Mouse (Mus musculus): Measurements from ENCODE around the gene Tpst1.
"Not testable (repeated sequence)": the region's sequence is repeated elsewhere in the genome, so short reads cannot be mapped to it uniquely, and the experiment has no call there.

The Tpst1 gene

DNA sequence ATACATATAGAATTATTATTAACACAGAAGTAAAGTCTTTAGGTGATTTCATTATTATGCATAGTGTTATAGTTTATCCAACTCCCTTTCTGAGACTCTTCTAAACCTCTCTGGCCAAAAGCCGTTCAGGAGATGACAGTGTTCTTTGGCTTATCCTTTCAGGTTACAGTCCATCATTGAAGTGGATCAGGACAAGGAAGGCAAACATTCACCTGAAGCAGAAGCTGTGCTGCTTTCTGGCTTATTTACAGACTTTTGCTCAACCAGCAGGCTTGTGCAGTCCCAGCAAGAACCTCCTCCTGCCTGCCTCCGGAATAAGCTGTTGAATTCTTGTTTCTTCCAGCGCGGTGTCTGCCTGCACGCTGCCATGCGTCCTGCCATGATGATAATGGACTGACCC, at the start of gene Tpst1:
TSS of gene Tpst1 (plus strand) at position 301 of the 400 bp plus-strand sequence.
- no peak for DNase-seq (ENCODE audit: low spot score in 2 of 2)

DNA sequence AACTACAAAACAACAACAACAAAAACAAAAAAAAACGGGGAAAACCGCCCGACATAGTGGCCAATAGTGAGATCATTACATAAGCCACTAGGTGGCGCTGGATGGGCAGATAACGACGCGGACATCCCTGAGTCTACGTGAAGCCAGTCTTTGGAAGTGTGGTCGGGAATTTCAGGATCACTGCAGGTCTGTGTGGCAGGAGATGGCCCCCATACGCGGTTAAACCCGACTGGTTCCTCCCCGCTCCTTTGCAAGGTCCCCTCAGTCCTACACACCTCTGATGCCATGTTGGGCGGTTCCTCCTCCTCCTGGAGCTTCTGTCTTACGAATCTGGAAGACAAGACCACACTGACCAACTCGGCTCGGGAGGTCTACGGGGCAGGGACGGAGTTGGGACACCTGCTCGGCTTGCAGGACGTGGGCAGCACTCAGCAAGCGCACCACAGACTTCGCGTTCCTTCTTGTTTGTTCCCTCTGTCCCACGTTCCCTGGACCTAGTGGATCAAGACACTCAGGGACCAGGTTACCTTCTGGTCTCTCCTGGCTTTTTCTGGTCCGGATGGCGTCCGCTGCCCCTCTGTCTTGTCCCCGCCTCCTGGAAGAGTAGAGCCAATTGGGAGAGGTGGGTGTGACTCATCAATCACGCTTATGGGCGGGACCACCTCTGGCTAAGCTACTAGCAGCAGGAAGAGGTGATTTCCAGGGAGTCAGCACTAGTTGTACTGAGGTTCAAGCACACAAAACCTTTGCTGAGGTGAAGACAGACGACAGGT, 49.2 kb upstream of the Tpst1 start:
- DNase-seq (ENCODE audit: low spot score in 2 of 2), result peak; percentile 79 to 84

DNA sequence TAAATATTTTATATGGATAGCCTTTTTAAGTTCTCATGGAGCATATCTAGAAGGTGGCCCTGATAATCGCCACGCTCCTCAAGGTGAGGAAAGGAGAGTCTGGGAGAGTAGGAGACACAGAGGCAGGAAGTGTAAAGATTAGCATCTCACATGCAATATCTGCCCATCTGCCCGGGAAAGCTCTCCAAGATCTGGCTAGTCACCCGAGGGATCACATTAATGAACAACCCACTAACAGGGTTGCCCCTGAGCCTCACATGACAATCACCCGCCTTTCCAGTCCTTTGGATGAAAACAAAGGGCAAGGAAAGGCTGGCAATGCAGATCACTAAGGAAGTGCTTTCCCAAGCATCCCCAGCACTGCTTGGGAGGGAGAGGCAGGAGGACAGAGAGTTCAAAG, 46.0 kb upstream of the Tpst1 start:
- DNase-seq (ENCODE audit: low spot score in 2 of 2), result no peak

DNA sequence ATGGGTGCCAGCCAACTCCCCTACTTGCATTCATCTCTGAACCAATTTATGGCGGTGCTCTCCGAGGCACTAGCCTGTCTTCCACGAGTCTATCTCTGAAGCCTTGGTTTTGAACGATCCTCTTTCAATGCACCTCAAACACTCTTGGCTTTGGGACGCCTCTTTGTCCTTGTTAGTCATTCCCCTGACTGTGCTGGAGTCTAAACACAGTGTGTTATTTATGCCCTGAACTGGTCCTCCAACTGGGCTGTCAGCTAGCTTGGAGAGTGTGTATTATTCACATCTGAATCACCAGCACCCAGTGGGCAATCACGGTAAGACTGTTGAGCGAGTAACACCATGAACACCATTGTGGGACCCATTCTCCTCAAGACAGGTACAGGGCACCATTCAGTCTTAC, 45.4 kb upstream of the Tpst1 start:
- DNase-seq (ENCODE audit: low spot score in 2 of 2), result no peak

DNA sequence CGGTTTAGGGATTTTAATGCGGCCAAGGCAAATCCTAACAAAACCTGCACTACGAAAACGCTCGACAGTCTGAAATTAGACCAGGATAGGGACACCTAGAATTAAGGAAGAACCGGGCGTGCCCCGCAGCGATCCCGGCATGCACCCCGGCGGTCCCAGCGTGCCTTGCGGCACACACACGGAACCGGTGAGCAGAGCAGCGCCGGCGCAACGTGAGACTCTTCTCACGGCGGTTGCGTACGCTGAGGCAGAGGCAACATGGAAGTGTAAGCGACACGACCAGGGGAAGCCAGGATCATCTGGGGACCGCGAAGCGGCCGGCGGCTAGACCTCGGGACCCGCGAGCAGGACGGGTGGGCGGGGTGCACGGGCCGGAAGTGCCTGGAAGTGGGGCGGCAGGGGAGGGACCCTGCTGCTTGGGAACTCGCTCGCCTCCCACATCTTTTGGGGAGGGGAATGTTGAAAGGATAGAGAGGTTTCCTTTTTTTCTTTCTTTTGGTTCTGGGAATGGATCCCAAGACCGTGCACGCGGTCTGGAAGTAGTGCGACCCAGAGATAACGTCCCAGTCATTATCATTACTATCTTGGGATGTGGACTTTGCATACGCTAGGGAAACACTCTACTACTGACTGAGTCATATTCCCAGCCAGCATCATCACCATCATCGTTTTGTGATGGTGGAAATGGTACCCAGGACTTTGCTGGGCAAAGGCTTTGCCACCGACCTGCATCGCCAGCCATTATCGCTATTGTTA, 43.8 kb upstream of the Tpst1 start, which contains the start of the genes Asl and Crcp:
TSS of gene Asl (minus strand) at position 106 of the 756 bp plus-strand sequence.
TSS of gene Crcp (plus strand) at position 149 of the 756 bp plus-strand sequence.
- peak; percentile 87 to 93 for DNase-seq (ENCODE audit: low spot score in 2 of 2)

DNA sequence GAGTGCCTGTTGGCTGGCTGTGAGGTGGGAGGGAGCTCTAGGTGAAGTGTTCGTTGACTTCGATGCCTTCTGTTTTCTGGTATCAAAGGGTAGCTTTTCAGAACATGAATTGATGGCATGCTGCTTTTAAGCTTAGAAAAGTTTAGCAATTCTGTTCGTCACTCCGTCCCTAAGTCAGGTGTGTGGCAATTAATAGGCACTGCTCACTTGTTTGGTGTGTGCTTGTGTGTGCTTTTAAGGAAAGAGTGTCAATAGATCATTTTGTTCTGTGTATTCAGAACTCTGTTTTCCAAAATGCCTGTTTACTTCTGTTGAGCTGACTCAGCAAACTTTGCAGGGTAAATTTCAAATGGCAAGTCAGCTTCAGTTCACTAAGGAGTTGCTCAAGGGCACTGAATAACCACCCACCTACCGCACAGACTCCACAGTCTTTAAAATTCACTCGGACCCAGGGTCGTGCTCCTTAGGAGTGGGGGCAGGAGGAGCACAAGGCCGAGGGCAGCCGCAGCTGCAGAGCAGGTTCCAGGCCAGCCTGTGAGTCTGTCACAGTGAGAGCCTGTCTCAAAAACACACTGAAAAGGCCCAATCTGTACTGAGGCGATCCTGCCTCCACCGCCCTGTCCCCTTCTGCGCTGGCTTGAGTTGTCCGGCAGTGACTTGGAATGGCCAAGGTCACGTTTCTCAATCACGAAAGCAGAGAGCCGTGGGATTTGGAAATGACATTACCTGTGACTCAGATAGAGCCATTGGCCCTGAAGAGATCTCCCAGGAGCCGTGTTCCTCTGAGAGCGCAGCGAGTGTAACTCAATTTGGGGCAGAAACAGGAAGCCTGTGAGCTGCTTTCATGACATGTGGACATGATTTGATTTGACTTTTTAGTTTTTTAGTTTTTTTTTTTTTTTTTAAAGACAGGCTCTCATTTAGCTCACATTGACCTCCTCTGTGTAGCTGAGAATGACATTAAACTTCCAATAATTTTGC, 41.4 kb upstream of the Tpst1 start:
- no peak for DNase-seq (ENCODE audit: low spot score in 2 of 2)

DNA sequence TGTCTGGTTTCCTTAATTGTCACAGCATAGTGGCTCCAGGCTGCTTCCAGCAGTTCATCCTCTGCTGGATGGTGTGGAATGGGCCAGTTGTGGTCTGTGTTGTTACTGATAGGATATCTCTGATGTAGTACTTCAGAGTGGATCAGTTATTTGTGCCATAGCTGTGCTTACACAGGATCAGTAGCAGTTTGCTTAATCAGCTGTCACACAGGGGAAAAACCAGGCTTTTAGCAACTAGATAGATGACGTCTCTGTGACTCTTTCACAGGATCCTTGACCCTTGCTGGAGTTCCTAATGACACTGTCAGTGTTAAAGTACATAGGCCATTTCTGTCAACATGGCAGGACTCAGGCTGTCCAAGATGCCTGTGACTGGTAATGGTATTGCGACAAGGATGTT, 39.3 kb upstream of the Tpst1 start:
- DNase-seq (ENCODE audit: low spot score in 2 of 2), result no peak

DNA sequence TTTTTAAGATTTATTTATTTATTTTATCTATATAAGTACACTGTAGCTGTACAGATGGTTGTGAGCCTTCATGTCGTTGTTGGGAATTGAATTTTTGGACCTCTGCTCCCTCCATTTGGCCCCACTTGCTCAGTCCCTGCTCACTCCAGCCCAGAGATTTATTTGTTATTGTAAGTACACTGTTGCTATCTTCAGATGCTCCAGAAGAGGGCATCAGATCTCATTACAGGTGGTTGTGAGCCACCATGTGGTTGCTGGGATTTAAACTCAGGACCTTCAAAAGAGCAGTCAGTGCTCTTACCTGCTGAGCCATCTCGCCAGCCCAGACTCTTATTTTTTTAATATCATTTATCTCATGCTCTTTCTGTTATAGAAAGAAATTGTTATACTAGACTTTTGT, 36.8 kb upstream of the Tpst1 start:
- not testable (repeated sequence) for DNase-seq (ENCODE audit: low spot score in 2 of 2)

DNA sequence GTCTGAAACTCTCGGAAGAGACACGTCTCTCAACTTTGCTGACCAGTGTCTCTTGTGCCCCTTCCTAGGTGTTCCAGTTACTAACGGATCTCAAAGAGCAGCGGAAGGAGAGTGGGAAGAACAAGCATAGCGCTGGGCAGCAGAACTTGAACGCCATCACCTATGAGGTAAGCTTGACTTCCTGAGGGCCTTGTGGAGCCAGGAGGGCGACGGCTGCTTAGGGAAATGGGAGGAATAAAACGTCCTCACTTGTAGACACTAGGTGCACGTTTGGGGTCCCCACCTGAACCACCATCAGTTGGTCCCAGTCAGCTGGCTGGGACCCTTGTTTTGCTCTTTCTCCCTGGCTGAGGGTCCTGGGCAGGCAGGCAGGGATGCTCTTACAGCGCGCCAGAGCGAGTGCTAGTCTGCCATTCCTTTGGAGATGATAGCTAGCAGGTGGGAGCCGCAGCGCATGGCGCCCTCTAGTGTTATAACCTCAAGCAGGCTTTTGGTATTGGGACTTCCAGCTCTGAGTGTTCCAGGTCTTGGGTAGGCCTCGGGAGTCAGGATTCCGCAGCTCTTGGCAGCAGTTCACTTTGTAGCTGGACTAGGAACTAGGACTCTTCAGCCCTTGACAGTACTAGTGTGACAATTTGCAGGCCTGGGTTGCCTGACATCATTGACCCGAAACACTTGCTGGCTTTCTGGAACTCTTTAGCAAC, 35.2 kb upstream of the Tpst1 start:
- DNase-seq (ENCODE audit: low spot score in 2 of 2), result peak; percentile 56 to 79

DNA sequence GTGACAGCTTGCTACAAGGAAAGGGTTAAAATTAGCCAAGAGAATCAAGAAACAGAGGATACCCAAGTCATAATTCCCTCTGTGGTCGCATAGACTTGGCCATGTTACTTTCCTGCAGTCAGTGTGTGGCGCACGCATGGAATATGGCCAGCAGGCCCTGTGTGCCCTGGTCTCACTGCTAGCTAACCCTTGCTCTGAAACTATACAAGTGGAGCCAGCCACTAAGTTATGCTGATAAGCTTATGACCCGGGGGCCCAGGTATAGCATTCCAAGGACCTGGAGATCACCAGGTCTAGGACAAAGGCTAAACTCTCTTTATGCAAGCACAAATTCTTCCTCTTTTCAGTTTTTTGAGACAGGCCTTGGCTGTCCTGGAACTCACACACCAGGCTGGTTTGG, 32.3 kb upstream of the Tpst1 start:
- no peak for DNase-seq (ENCODE audit: low spot score in 2 of 2)

DNA sequence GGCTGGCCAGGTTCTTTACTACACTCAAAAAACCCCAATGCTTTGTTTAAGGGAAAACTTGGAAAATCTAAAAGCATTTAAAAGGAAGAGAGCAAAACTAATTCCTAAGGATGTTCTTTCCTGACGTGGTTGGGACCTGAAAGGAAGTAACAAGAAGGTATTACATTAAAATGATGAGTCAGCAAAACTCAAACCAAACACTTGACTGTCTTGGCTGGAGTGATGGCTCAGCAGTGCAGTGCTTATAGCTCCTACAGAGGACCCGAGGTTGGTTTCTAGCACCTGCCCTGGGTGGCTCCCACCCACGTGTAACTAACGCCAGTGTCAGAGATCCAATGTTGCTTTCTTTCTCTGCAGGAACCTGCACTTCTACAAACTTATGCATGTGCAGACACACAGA, 31.9 kb upstream of the Tpst1 start:
- no peak for DNase-seq (ENCODE audit: low spot score in 2 of 2)

DNA sequence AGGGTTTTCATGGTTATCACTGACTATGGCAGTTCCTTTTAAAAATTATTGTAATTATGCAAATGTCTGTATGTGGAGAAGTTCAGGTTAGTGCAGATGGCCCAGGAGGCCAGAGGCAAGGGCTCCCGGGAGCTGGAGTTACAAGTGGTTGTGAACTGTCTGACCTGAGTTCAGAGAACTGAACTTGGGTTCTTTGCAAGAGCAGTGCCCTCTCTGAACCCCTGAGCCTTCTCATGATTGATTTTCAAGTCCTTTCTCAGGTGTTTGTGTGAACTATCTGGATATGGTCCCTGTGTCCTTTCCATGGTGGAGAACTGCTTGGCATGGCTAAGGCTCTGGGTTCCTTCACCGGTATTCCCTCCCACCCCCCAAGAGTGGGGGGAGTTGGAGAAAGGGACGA, 29.4 kb upstream of the Tpst1 start:
- DNase-seq (ENCODE audit: low spot score in 2 of 2), result no peak

DNA sequence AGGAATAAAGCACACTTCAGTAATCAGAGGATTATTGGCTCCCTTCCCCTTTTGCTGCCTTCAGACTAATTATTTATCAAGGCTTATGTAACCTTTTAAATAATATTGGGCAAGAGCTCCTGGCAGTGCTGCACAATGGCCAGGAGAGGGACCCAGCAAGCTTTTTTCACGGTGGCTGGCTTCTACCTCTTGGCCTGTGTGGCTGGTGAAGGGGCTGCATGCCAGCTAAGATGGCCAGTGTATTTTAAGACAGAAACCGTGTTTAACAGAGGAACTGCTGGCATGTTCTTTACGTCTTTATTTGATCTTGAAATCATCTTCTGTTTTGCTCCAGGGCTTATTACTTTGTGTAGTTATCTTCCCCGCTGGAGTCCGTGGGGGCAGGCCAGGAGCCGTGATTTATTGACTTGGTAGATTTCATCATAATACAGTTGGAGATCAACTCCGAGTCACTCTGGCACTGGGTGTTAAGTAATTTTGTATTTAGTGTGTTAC, 28.9 kb upstream of the Tpst1 start:
- no peak for DNase-seq (ENCODE audit: low spot score in 2 of 2)

DNA sequence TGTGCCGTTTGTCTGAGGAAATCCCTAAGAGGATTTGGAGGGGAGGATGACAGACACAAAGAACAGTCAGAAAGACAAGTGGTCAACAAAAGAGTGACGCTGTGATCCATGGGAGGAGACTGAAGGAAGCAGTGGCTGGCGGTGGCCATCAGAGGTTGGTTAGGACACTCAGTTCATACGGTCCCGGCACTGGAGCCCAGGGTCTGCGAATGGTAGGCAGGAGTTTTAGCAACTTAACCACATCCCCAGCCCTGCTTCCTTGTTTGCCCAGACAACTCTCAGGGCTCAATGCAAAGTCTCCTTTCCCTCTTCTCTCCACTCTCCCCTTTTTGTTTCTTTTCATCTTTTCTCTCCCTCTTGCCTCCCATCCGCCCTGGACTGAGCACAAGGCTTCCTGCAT, 27.0 kb upstream of the Tpst1 start:
- DNase-seq (ENCODE audit: low spot score in 2 of 2), result no peak

DNA sequence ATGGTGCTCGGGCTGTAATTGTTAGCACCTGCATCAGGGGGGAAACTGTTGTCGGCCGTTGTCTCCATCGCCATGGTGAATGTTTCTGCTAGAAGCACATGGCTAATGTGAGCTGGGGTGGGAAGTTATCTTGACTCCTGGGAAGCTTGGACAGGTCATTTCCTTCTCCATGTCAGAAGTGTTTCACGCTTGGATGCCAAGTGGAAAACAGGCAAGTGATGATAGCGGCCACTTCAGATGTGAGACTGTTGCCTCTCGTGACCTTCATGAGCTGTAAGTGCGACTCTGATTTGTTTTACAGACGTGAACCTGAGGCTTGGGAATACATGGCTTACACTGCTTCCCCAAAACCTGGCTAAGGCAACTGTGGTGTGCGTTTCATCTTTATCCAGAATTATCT, 26.5 kb upstream of the Tpst1 start:
- DNase-seq (ENCODE audit: low spot score in 2 of 2), result no peak

DNA sequence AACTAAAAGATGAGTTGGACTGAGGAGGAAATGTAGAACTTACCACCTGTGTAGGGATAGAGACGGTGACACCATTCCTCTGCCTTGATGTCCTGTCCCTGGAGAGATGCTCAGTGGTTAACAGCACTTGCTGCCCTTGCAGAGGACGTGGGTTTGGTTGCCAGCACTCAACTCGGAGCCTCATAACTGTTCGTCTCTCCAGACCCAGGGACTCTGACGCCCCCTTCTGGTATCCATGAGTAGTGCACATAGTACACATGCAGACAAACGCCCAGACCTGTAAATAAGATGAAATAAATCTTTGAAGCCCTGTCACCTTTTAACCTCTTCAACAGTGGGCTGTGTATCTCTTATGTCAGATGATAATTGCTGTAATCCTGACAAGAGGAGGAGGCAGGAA, 26.1 kb upstream of the Tpst1 start:
- DNase-seq (ENCODE audit: low spot score in 2 of 2), result no peak

DNA sequence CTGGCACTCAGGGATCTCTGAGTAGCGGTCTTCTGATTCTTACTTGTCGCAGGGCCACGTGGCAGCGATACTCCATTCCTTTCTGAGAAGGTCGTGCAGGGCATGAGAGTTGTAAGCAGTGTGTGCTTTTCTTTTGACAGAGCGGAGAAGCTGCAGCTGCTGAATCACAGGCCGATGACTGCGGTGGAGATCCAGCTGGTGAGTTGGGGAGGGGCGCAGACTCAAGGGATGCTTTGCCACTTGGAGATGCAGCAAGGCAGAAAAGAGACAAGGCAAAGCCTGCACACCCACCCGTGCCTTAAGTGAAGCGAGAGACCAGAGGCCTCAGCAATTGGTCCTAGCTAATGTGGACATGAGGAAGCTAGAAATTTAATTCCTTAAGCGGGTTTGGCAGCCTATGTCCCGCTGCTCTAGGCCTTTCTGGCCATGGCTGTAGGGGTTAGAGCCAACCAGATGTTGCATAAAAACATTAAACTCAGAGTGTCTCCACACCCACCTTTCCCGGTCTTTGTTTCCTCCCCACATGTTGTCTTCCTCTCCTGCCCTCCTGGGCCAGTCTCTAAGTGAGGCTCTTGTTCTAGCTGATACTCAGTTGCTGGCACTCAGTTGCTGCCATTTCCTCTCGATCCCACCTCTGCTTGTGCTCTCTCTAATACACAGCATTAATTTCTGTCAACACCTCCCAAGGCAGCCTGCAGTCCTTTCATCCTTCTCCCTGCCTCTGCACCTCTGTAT, 24.2 kb upstream of the Tpst1 start:
- no peak for DNase-seq (ENCODE audit: low spot score in 2 of 2)

DNA sequence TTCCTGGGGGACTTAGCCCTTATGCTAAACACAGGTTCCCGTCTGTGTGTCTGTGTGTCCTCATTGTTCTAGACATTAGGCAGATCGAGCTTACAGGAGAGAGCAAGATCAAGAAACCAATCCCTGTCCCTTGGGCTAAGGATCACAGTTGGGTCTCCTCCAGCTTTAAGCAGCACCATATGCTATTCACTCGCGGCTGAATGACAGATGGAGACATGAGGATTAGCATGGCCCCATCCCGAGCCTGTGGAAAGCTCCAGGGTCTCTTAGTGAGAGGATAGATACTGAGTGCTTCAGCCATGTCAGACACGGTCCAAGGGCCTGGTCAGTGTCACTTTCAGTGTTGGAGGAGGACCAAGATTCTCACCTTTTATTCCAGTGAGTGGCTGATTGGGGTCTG, 22.7 kb upstream of the Tpst1 start:
- DNase-seq (ENCODE audit: low spot score in 2 of 2), result no peak

DNA sequence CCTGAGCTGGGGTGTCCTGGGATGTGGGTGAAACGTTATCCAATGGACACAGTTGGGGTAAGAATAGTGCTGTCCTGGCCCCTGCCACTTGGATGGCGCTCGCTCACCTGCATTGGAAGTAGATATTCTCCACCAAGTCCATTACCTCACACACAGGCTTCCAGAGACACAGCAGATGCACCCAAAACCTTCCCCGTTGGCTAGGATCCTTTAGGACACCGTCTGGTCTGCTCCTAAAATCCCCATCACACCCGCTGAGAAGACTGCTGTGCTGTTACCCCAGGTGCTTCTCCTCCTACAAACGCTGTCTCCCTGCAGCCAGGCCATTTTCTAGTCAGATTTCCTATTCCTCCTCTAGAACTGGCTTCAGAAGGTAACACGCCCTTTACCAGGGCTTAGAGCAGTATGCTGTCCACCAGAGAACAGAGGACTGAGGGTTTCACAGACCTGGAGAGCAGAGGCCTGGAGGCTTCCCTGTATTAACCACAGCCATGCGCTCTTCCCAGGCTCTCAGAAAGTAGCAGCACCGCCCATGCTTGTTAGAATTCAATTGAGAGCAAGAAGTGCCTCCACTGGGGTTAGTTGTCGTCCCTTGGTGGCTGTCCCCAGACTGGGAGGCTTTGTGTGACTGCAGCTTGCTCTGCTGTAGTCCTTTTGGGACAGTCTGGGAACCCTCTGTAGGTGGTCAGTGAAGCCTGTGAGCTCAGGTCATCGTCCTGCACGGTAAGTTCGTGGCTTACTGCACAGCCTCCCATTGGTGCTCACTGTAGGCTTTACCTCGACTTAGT, 21.9 kb upstream of the Tpst1 start:
- no peak for DNase-seq (ENCODE audit: low spot score in 2 of 2)

DNA sequence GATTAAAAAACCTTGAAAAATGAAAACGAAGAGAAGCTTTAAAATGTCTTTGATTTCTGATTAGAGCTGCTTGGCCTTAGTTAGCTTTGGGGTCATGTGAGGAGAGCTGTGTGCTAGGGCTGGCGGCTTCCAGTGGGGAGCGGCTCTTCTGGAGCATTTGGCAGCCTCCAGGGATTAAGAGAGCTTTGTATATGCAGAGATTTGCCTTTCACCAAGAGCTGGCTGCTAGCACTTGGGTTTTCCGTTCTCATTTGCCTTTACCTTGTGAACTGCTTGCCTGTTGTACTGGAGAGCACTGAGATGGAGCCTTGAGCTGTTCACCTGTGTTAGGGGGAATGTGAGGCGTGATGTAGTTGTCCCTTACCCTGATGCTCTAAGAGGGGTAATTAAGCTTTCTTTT, 20.6 kb upstream of the Tpst1 start:
- no peak for DNase-seq (ENCODE audit: low spot score in 2 of 2)
